Mouse (Mus musculus) embryonic facial prominence, embryonic 10.5 days (tissue): ENCODE measurements at regions not wholly inside any gene's neighbourhood (a gene's known extent, or its start where the extent isn't known, plus 50 kb on each side); places are given as distances from the start of the nearest gene placed in this dataset.
"Not testable (repeated sequence)": the region's sequence is repeated elsewhere in the genome, so short reads cannot be mapped to it uniquely, and the experiment has no call there.

Source experiments
- DNase-seq: peaks from one replicate; pipeline ENCODE4 v3.0.0-alpha.2; 2017; ENCODE audit warnings: low spot score
- H3K27ac ChIP-seq: fragments of 300-500 bp; sonication (generic); replicated peaks from 2 replicates; pipeline ENCODE4 v1.5.1; 2016; ENCODE audit warnings: mild to moderate bottlenecking
- H3K27me3 ChIP-seq: fragments of 300-500 bp; sonication (generic); replicated peaks from 2 replicates; pipeline ENCODE4 v1.6.1; 2016; ENCODE audit warnings: low read depth, mild to moderate bottlenecking; ENCODE audit not compliant: poor library complexity, severe bottlenecking
- H3K36me3 ChIP-seq: fragments of 300-500 bp; sonication (generic); replicated peaks from 2 replicates; pipeline ENCODE4 v1.6.1; 2016; ENCODE audit warnings: mild to moderate bottlenecking, moderate library complexity
- H3K4me1 ChIP-seq: fragments of 300-500 bp; sonication (generic); 2 replicates; pipeline ENCODE4 v1.6.1; 2016
- H3K4me3 ChIP-seq: fragments of 300-500 bp; sonication (generic); 2 replicates; pipeline ENCODE4 v1.5.1; 2016; ENCODE audit warnings: mild to moderate bottlenecking, moderate library complexity
- H3K9me3 ChIP-seq: fragments of 300-500 bp; sonication (generic); 2 replicates; pipeline ENCODE4 v1.6.1; 2016; ENCODE audit warnings: mild to moderate bottlenecking
- WGBS: fragments of 180-500 bp; shearing (Covaris S2); methylation state at CpG from one replicate; pipeline ENCODE4 v1.1.7; 2016; 5-methylcytosine and 5-hydroxymethylcytosine counted together

GRCm38 (mm10) chr14:54023552-54023951 is 230.4 kb downstream of the Dad1 start:
- Histone ChIP-seq H3K36me3 (no peaks in the 10 kb centered on the region), H3K4me3 (no peak overlapping the region), H3K9me3 (no peaks in the 10 kb centered on the region), H3K27ac (no peak overlapping the region), H3K4me1 (peaks cover 5% of the 10 kb centered on the region; the same call in 1 of the 2 replicates), H3K27me3 (no peaks in the 10 kb centered on the region)
- WGBS = 71% methylated on average over 4 of the region's 4 CpGs
- no peak for DNase-seq

- Histone ChIP-seq H3K27me3 (no peaks in the 10 kb centered on the region), H3K4me3 (no peak overlapping the region), H3K4me1 (peaks cover 5% of the 10 kb centered on the region; the same call in 1 of the 2 replicates), H3K36me3 (no peaks in the 10 kb centered on the region), H3K27ac (no peak overlapping the region), H3K9me3 (no peaks in the 10 kb centered on the region)
- DNase-seq = no peak
- WGBS = 91% methylated on average over 6 of the region's 6 CpGs
These were observed 232.5 kb downstream of the Dad1 start for GRCm38 (mm10) chr14:54021443-54021842.

GRCm38 (mm10) chr14:54014628-54015027 is 239.3 kb downstream of the Dad1 start:
- H3K27me3 ChIP-seq = no peaks in the 10 kb centered on the region

GRCm38 (mm10) chr14:54002083-54002482 is 251.8 kb downstream of the Dad1 start:
- Histone ChIP-seq H3K27ac (no peak overlapping the region), H3K27me3 (no peaks in the 10 kb centered on the region), H3K4me1 (no peaks in the 10 kb centered on the region), H3K9me3 (no peaks in the 10 kb centered on the region), H3K4me3 (no peak overlapping the region), H3K36me3 (no peaks in the 10 kb centered on the region)
- no peak for DNase-seq
- 89% methylated on average over 1 of the region's 1 CpGs for WGBS

More at GRCm38 (mm10) chr14:54014628-54015027, 239.3 kb downstream of the Dad1 start:
- Histone ChIP-seq H3K27ac (no peak overlapping the region), H3K36me3 (no peaks in the 10 kb centered on the region), H3K4me3 (no peak overlapping the region), H3K4me1 (peaks cover 4% of the 10 kb centered on the region; the same call in 1 of the 2 replicates), H3K9me3 (no peaks in the 10 kb centered on the region)
- whole genome bisulfite sequencing = 85% methylated on average over 10 of the region's 10 CpGs
- no peak for DNase-seq

GRCm38 (mm10) chr14:54000527-54000926 is 253.4 kb downstream of the Dad1 start:
- Histone ChIP-seq H3K4me1 (no peaks in the 10 kb centered on the region), H3K27me3 (no peaks in the 10 kb centered on the region), H3K27ac (no peak overlapping the region), H3K9me3 (no peaks in the 10 kb centered on the region), H3K36me3 (no peaks in the 10 kb centered on the region), H3K4me3 (no peak overlapping the region)
- 77% methylated on average over 5 of the region's 5 CpGs for WGBS
- DNase-seq = no peak

GRCm38 (mm10) chr14:53993427-53993826 is 260.5 kb downstream of the Dad1 start:
- 71% methylated on average over 2 of the region's 2 CpGs for WGBS

GRCm38 (mm10) chr14:53992712-53993286 is 261.1 kb downstream of the Dad1 start:
- no peak for DNase-seq
- Histone ChIP-seq H3K4me3 (no peak overlapping the region), H3K36me3 (no peaks in the 10 kb centered on the region), H3K9me3 (no peaks in the 10 kb centered on the region), H3K27ac (no peak overlapping the region), H3K4me1 (peaks cover 10% of the 10 kb centered on the region), H3K27me3 (no peaks in the 10 kb centered on the region)
- WGBS = 53% methylated on average over 11 of the region's 11 CpGs

More at GRCm38 (mm10) chr14:53993427-53993826, 260.5 kb downstream of the Dad1 start:
- Histone ChIP-seq H3K27ac (no peak overlapping the region), H3K27me3 (no peaks in the 10 kb centered on the region), H3K4me1 (peaks cover 10% of the 10 kb centered on the region), H3K4me3 (no peak overlapping the region), H3K9me3 (no peaks in the 10 kb centered on the region), H3K36me3 (no peaks in the 10 kb centered on the region)
- no peak for DNase-seq

- Histone ChIP-seq H3K27ac (no peak overlapping the region), H3K4me3 (no peak overlapping the region), H3K4me1 (peaks cover 10% of the 10 kb centered on the region), H3K36me3 (no peaks in the 10 kb centered on the region), H3K9me3 (no peaks in the 10 kb centered on the region), H3K27me3 (no peaks in the 10 kb centered on the region)
- 52% methylated on average over 4 of the region's 4 CpGs for whole genome bisulfite sequencing
- DNase-seq = no peak
These were observed 262.5 kb downstream of the Dad1 start for GRCm38 (mm10) chr14:53991390-53991789.

- Histone ChIP-seq H3K4me1 (no peaks in the 10 kb centered on the region), H3K9me3 (no peaks in the 10 kb centered on the region), H3K27me3 (no peaks in the 10 kb centered on the region), H3K27ac (no peak overlapping the region), H3K36me3 (no peaks in the 10 kb centered on the region), H3K4me3 (no peak overlapping the region)
- no peak for DNase-seq
- WGBS = 76% methylated on average over 5 of the region's 5 CpGs
These were observed 273.1 kb downstream of the Dad1 start for GRCm38 (mm10) chr14:53980771-53981170.

GRCm38 (mm10) chr14:53961426-53961825 is 292.5 kb downstream of the Dad1 start:
- not testable (repeated sequence) for H3K4me3 ChIP-seq, H3K27ac ChIP-seq, DNase-seq, H3K4me1 ChIP-seq, H3K36me3 ChIP-seq, H3K9me3 ChIP-seq, H3K27me3 ChIP-seq
- 82% methylated on average over 11 of the region's 11 CpGs for WGBS

- no peaks in the 10 kb centered on the region for H3K4me1 ChIP-seq
- no peaks in the 10 kb centered on the region for H3K36me3 ChIP-seq
- 83% methylated on average over 7 of the region's 7 CpGs for WGBS
- H3K9me3 ChIP-seq = no peaks in the 10 kb centered on the region
- H3K27ac ChIP-seq = no peak overlapping the region
- H3K27me3 ChIP-seq = no peaks in the 10 kb centered on the region
- DNase-seq = no peak
- no peak overlapping the region for H3K4me3 ChIP-seq
These were observed 293.1 kb downstream of the Dad1 start for GRCm38 (mm10) chr14:53960779-53961178.

- H3K4me1 ChIP-seq, H3K36me3 ChIP-seq, H3K9me3 ChIP-seq, DNase-seq, H3K4me3 ChIP-seq, H3K27me3 ChIP-seq, H3K27ac ChIP-seq: not testable (repeated sequence)
- WGBS = 92% methylated on average over 29 of the region's 29 CpGs
These were observed 318.1 kb downstream of the Dad1 start for GRCm38 (mm10) chr14:53935791-53936231.

GRCm38 (mm10) chr14:53935336-53935735 is 318.6 kb downstream of the Dad1 start:
- not testable (repeated sequence) for H3K9me3 ChIP-seq, H3K4me1 ChIP-seq, DNase-seq, H3K4me3 ChIP-seq, H3K36me3 ChIP-seq, H3K27me3 ChIP-seq, H3K27ac ChIP-seq
- WGBS = 91% methylated on average over 10 of the region's 13 CpGs
